Mouse (Mus musculus) bone marrow, adult 2 months (tissue): ENCODE data around the gene Amh.
A peak's percentile ranks its signal among the peaks of the same experiment; 100 is the strongest.

Source experiments
- CTCF ChIP-seq: fragments of 200-500 bp; IDR thresholded peaks from 2 replicates; pipeline ENCODE4 v1.5.1; 2011; ENCODE audit warnings: low read length, control low read depth; ENCODE audit not compliant: control insufficient read depth, insufficient read depth
- POLR2A ChIP-seq: fragments of 200-500 bp; IDR thresholded peaks from 2 replicates; pipeline ENCODE4 v1.6.1; 2011; ENCODE audit warnings: low read depth, mild to moderate bottlenecking, control low read depth, low read length, borderline replicate concordance; ENCODE audit not compliant: control insufficient read depth

DNA sequence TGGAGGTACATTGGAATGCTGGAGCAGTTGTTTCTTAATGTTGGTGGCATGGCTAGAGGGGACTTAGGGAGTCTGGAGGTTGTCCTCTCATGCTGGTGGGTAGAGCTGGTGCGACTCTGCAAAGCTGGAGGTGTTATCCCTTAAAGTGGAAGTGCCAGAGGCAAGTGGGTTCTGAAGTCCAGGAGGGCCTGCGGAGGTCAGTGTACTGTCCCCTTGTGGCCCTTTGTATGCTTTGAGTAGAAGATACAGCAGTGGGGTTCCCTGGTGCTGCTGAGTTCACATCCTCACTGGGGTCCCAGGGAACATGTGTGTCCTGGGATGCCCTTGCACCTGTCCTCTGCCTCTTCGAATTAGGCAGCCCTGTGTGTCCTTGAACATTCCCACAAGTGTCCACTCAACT is 48.9 kb upstream of the Amh start:
- TF ChIP-seq POLR2A (no peak), CTCF (0 out of 2 replicates have a peak, but pooled peaks have one; percentile 12)
